Mouse (Mus musculus): Measurements from ENCODE around the gene Atg10. TPM values are rescaled to one million over a fixed set of nuclear protein-coding genes. Genes with fewer than 3 reads are reported as not detected.

Atg10 gene
- polyA plus RNA-seq, 1 experiment from 2014 or later: 16.3 TPM

- Histone ChIP-seq H3K4me3 (ENCODE audit: low read depth, low read length) (no peak overlapping the region), H3K9ac (replicated peaks; ENCODE audit: low read length) (no peak overlapping the region), H3K27me3 (ENCODE audit: control insufficient read depth, insufficient read depth, low read length) (no peaks in the 10 kb centered on the region), H3K4me2 (ENCODE audit: low read depth, low read length) (no peak overlapping the region), H3K9me3 (replicated peaks; ENCODE audit: control insufficient read depth, low read length) (no peaks in the 10 kb centered on the region), H3K36me3 (replicated peaks; ENCODE audit: control insufficient read depth, insufficient read depth, low read depth, low read length) (no peaks in the 10 kb centered on the region), H3K27ac (replicated peaks; ENCODE audit: low read depth, low read length) (no peak overlapping the region), H3K4me1 (ENCODE audit: control insufficient read depth, insufficient read depth, low read length) (no peaks in the 10 kb centered on the region)
- WGBS: 78% methylated on average over 3 of the region's 3 CpGs
- ATAC-seq (replicated peaks; ENCODE audit: insufficient number of reproducible peaks, low FRiP score, low TSS enrichment, low read depth) (no peak), DNase-seq (ENCODE audit: low spot score) (no peak)
Observed at GRCm38 (mm10) chr13:91185248-91185867, 38.4 kb downstream of the Atg10 start.

GRCm38 (mm10) chr13:91184226-91184625, 39.5 kb downstream of the Atg10 start:
- no peak overlapping the region for H3K9ac ChIP-seq (replicated peaks; ENCODE audit: low read length)
- no peaks in the 10 kb centered on the region for H3K4me1 ChIP-seq (ENCODE audit: control insufficient read depth, insufficient read depth, low read length)
- H3K4me3 ChIP-seq (ENCODE audit: low read depth, low read length): no peak overlapping the region
- H3K27ac ChIP-seq (replicated peaks; ENCODE audit: low read depth, low read length): no peak overlapping the region
- H3K4me2 ChIP-seq (ENCODE audit: low read depth, low read length): no peak overlapping the region
- no peak for DNase-seq (ENCODE audit: low spot score)
- no peaks in the 10 kb centered on the region for H3K36me3 ChIP-seq (replicated peaks; ENCODE audit: control insufficient read depth, insufficient read depth, low read depth, low read length)
- H3K27me3 ChIP-seq (ENCODE audit: control insufficient read depth, insufficient read depth, low read length): no peaks in the 10 kb centered on the region
- ATAC-seq (replicated peaks; ENCODE audit: insufficient number of reproducible peaks, low FRiP score, low TSS enrichment, low read depth): no peak
- WGBS: 77% methylated on average over 3 of the region's 3 CpGs
- no peaks in the 10 kb centered on the region for H3K9me3 ChIP-seq (replicated peaks; ENCODE audit: control insufficient read depth, low read length)

DNA sequence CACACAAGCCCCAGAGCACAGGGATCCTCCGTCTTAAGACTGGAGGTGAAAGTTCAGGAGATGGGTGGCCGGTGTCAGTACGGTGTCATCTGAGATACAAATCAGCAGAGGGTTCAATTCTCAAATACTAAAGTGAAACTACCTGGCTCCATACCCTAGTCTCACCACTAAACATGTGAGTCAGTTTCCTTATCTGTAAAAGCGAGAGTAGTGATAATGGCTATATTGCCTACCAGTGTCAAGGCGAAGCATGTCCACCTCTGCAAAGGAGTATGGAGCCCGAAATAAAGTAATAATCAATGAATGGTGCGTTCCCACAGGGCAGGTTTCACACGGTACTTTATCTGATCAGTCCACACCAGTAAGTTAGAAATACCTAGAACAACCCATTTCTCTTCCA, 43.4 kb downstream of the Atg10 start:
- Histone ChIP-seq H3K4me3 (ENCODE audit: low read depth, low read length) (no peak overlapping the region), H3K9ac (replicated peaks; ENCODE audit: low read length) (no peak overlapping the region), H3K27me3 (ENCODE audit: control insufficient read depth, insufficient read depth, low read length) (no peaks in the 10 kb centered on the region), H3K9me3 (replicated peaks; ENCODE audit: control insufficient read depth, low read length) (no peaks in the 10 kb centered on the region), H3K4me2 (ENCODE audit: low read depth, low read length) (no peak overlapping the region), H3K36me3 (replicated peaks; ENCODE audit: control insufficient read depth, insufficient read depth, low read depth, low read length) (no peaks in the 10 kb centered on the region), H3K27ac (replicated peaks; ENCODE audit: low read depth, low read length) (no peak overlapping the region), H3K4me1 (ENCODE audit: control insufficient read depth, insufficient read depth, low read length) (0 out of 2 replicates have a peak, but pooled peaks cover 2% of the 10 kb centered on the region)
- 89% methylated on average over 8 of the region's 8 CpGs for WGBS
- no peak for DNase-seq (ENCODE audit: low spot score)
- no peak for ATAC-seq (replicated peaks; ENCODE audit: insufficient number of reproducible peaks, low FRiP score, low TSS enrichment, low read depth)

- DNase-seq (ENCODE audit: low spot score): no peak
Observed at GRCm38 (mm10) chr13:91179174-91179899, 44.4 kb downstream of the Atg10 start.

GRCm38 (mm10) chr13:91178428-91179160, 45.2 kb downstream of the Atg10 start:
- Histone ChIP-seq H3K4me3 (ENCODE audit: low read depth, low read length) (no peak overlapping the region), H3K27ac (replicated peaks; ENCODE audit: low read depth, low read length) (no peak overlapping the region), H3K4me1 (ENCODE audit: control insufficient read depth, insufficient read depth, low read length) (0 out of 2 replicates have a peak, but pooled peaks cover 2% of the 10 kb centered on the region), H3K9me3 (replicated peaks; ENCODE audit: control insufficient read depth, low read length) (no peaks in the 10 kb centered on the region), H3K27me3 (ENCODE audit: control insufficient read depth, insufficient read depth, low read length) (no peaks in the 10 kb centered on the region), H3K4me2 (ENCODE audit: low read depth, low read length) (no peak overlapping the region), H3K9ac (replicated peaks; ENCODE audit: low read length) (no peak overlapping the region), H3K36me3 (replicated peaks; ENCODE audit: control insufficient read depth, insufficient read depth, low read depth, low read length) (no peaks in the 10 kb centered on the region)
- ATAC-seq (replicated peaks; ENCODE audit: insufficient number of reproducible peaks, low FRiP score, low TSS enrichment, low read depth): peak; percentile 66
- peak; percentile 38 for DNase-seq (ENCODE audit: low spot score)
- 50% methylated on average over 9 of the region's 9 CpGs for WGBS

More at GRCm38 (mm10) chr13:91179174-91179899, 44.4 kb downstream of the Atg10 start:
- no peaks in the 10 kb centered on the region for H3K36me3 ChIP-seq (replicated peaks; ENCODE audit: control insufficient read depth, insufficient read depth, low read depth, low read length)
- WGBS: 62% methylated on average over 8 of the region's 8 CpGs
- no peak overlapping the region for H3K4me3 ChIP-seq (ENCODE audit: low read depth, low read length)
- H3K27me3 ChIP-seq (ENCODE audit: control insufficient read depth, insufficient read depth, low read length): no peaks in the 10 kb centered on the region
- 0 out of 2 replicates have a peak, but pooled peaks cover 2% of the 10 kb centered on the region for H3K4me1 ChIP-seq (ENCODE audit: control insufficient read depth, insufficient read depth, low read length)
- no peak overlapping the region for H3K9ac ChIP-seq (replicated peaks; ENCODE audit: low read length)
- H3K27ac ChIP-seq (replicated peaks; ENCODE audit: low read depth, low read length): no peak overlapping the region
- H3K4me2 ChIP-seq (ENCODE audit: low read depth, low read length): no peak overlapping the region
- ATAC-seq (replicated peaks; ENCODE audit: insufficient number of reproducible peaks, low FRiP score, low TSS enrichment, low read depth): no peak
- no peaks in the 10 kb centered on the region for H3K9me3 ChIP-seq (replicated peaks; ENCODE audit: control insufficient read depth, low read length)

DNA sequence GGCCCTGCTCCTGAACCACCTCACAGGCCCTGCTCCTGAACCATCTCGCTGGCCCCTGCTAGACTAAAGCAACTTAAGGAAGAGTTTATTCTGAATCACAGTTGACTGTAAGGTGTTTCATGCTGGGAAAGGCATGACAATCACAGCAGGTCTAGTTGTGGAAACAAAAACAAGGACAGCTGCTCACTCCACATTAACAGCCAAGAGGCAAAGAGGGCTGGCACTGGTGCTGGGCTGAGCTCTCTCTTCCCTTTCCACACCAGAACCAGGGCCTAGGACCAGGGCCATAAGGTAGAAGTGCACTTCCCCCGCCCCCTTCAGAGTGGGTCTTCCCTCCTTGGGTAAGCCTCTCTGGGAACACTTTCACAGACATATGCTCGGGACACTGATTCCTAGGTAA, 48.4 kb downstream of the Atg10 start:
- WGBS: 68% methylated on average over 3 of the region's 3 CpGs
- H3K4me2 ChIP-seq (ENCODE audit: low read depth, low read length): no peak overlapping the region
- H3K9ac ChIP-seq (replicated peaks; ENCODE audit: low read length): no peak overlapping the region
- H3K9me3 ChIP-seq (replicated peaks; ENCODE audit: control insufficient read depth, low read length): no peaks in the 10 kb centered on the region
- 0 out of 2 replicates have a peak, but pooled peaks cover 2% of the 10 kb centered on the region for H3K4me1 ChIP-seq (ENCODE audit: control insufficient read depth, insufficient read depth, low read length)
- ATAC-seq (replicated peaks; ENCODE audit: insufficient number of reproducible peaks, low FRiP score, low TSS enrichment, low read depth) (no peak), DNase-seq (ENCODE audit: low spot score) (no peak)
- H3K36me3 ChIP-seq (replicated peaks; ENCODE audit: control insufficient read depth, insufficient read depth, low read depth, low read length): no peaks in the 10 kb centered on the region
- no peaks in the 10 kb centered on the region for H3K27me3 ChIP-seq (ENCODE audit: control insufficient read depth, insufficient read depth, low read length)
- no peak overlapping the region for H3K4me3 ChIP-seq (ENCODE audit: low read depth, low read length)
- H3K27ac ChIP-seq (replicated peaks; ENCODE audit: low read depth, low read length): no peak overlapping the region

DNA sequence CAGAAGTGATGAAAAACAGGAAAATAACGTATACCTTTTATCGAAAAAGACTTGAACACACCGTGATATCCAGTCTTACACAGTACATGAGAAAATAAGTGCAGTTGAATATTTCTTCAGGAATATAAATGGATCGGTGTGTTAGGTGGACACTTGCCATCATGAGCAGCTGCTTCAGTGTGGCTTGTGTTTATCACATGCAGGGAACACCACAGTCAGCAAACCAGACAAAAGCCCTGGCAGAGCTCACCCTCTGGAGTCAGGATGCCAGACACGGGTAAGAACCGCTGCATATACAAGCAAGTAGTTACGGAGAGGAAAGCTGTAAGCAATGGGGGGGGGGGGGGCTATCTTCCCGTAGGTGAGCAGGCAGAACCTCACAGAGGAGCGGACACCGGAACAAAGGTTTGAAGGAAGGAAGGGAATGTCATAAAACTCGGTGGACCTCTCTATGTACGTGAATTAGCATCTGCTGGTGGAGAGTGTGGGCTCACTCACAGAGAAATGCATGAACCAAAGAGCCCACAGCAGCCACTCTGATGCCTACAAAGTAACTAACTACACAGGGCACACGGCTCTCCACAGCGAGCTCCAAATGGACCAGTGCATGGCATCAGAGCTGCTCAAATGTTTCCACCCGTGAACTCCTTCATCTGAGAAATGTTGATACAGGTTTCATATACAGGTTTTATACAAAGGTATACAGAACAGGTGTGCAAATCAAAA, 51.8 kb downstream of the Atg10 start:
- H3K4me3 ChIP-seq (ENCODE audit: low read depth, low read length): no peak overlapping the region
- WGBS: 93% methylated on average over 14 of the region's 15 CpGs
- H3K9me3 ChIP-seq (replicated peaks; ENCODE audit: control insufficient read depth, low read length): no peaks in the 10 kb centered on the region
- no peak overlapping the region for H3K9ac ChIP-seq (replicated peaks; ENCODE audit: low read length)
- H3K36me3 ChIP-seq (replicated peaks; ENCODE audit: control insufficient read depth, insufficient read depth, low read depth, low read length): no peaks in the 10 kb centered on the region
- no peak overlapping the region for H3K4me2 ChIP-seq (ENCODE audit: low read depth, low read length)
- no peak for DNase-seq (ENCODE audit: low spot score)
- no peaks in the 10 kb centered on the region for H3K27me3 ChIP-seq (ENCODE audit: control insufficient read depth, insufficient read depth, low read length)
- no peak for ATAC-seq (replicated peaks; ENCODE audit: insufficient number of reproducible peaks, low FRiP score, low TSS enrichment, low read depth)
- no peak overlapping the region for H3K27ac ChIP-seq (replicated peaks; ENCODE audit: low read depth, low read length)
- H3K4me1 ChIP-seq (ENCODE audit: control insufficient read depth, insufficient read depth, low read length): no peaks in the 10 kb centered on the region
